Mouse (Mus musculus) left cerebral cortex, adult 2 months (tissue): Measurements from ENCODE around the gene Cep55. TPM values are rescaled to one million over a fixed set of nuclear protein-coding genes. Genes with fewer than 3 reads are reported as not detected.

Experiments used
- DNase-seq, 2 experiments: peaks; one replicate each; pipeline ENCODE4 v3.0.0; 2021 to 2022; ENCODE audit warnings: low spot score in 2 of 2, mixed read lengths in 1 of 2; ENCODE audit errors: extremely low spot score in 1 of 2
- H3K27ac ChIP-seq: fragments of 200-600 bp; 2 replicates; pipeline ENCODE4 v1.8.1; 2022
- H3K4me3 ChIP-seq: fragments of 200-600 bp; 2 replicates; pipeline ENCODE4 v1.8.1; 2022
- CTCF ChIP-seq: fragments of 200-600 bp; IDR thresholded peaks from 2 replicates; pipeline ENCODE4 v1.8.1; 2022; ENCODE audit warnings: antibody characterized with exemption, mild to moderate bottlenecking, moderate library complexity
- intact Hi-C: fragments of 180-260 bp; cut with DNase I; formaldehyde crosslinking; loops from one replicate; pipeline ENCODE4 v1.15.1; 2025
- long read RNA-seq, 2 experiments: library from polyadenylated mRNA; stranded (forward); transcript quantifications; one replicate each; pipeline ENCODE4 v2.0.0; 2021; ENCODE audit warnings: borderline mapping rate in 2 of 2
- total RNA-seq, 2 experiments: library from RNA; stranded (reverse); gene quantifications; 2 replicates each; pipeline ENCODE4 v1.2.3; 2021

The Cep55 gene
- under 1 TPM; 0.35 to 0.38 TPM for total RNA-seq
- long read RNA-seq, experiment 1 = 0 reads
- long read RNA-seq, experiment 2 = 0 reads

DNA sequence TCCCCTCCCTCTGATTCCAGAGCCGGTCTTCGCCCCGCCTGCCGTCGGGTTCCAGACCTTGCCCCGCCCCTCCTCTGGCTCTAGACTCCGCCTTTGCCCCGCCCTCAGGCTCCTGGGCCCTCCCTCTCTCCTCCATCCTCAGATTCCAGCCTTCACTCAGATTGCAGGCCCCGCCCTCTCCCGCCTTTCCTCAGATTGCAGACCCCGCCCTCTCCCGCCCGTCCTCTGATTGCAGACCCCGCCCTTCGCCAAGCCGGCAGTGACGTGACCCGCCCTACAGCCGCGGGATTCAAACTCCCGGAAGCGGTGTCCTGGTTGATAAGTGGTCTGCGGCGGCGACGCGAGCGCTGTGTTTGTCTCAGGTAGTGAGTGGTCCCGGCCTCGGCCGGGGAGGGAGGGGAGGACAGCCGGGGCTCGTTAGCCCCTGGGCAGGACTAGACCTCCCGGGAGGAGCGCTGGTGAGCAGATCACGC is at the start of gene Cep55:
TSS of gene Cep55 (plus strand) at position 292 of the 473 bp plus-strand sequence.
- peak within 1 kb of the TSS; percentile 64 for H3K4me3 ChIP-seq
- intact Hi-C loops = loop anchor here (1.0 to 10.0 kb wide), 5 partner anchors 24 to 350 kb away; no protein-coding TSS in a partner anchor
- TF ChIP-seq CTCF = no peak
- DNase-seq = peak; percentile 90 to 91
- H3K27ac ChIP-seq = peak within 1 kb of the TSS; percentile 61

- no peak for TF ChIP-seq CTCF
- intact Hi-C loops = no loop called here
- Histone ChIP-seq H3K27ac (no peak overlapping the region), H3K4me3 (no peak overlapping the region)
- no peak for DNase-seq
Observed at GRCm38 (mm10) chr19:38011379-38011778, 43.4 kb upstream of the Cep55 start.

GRCm38 (mm10) chr19:38014443-38014842 is 40.4 kb upstream of the Cep55 start:
- DNase-seq = no peak
- Histone ChIP-seq H3K4me3 (no peak overlapping the region), H3K27ac (no peak overlapping the region)
- intact Hi-C loops = no loop called here
- no peak for TF ChIP-seq CTCF

- intact Hi-C loops = no loop called here
- no peak overlapping the region for H3K4me3 ChIP-seq
- DNase-seq = peak; percentile 42 to 48
- H3K27ac ChIP-seq = peak overlapping the region; percentile 66
- no peak for TF ChIP-seq CTCF
Observed at GRCm38 (mm10) chr19:38015180-38015872, 39.5 kb upstream of the Cep55 start.

GRCm38 (mm10) chr19:38015873-38016254 is 38.9 kb upstream of the Cep55 start:
- no peak for DNase-seq
- H3K27ac ChIP-seq = peak overlapping the region; percentile 50; the same call in 1 of the 2 replicates
- intact Hi-C loops = no loop called here
- TF ChIP-seq CTCF = no peak
- H3K4me3 ChIP-seq = no peak overlapping the region

DNA sequence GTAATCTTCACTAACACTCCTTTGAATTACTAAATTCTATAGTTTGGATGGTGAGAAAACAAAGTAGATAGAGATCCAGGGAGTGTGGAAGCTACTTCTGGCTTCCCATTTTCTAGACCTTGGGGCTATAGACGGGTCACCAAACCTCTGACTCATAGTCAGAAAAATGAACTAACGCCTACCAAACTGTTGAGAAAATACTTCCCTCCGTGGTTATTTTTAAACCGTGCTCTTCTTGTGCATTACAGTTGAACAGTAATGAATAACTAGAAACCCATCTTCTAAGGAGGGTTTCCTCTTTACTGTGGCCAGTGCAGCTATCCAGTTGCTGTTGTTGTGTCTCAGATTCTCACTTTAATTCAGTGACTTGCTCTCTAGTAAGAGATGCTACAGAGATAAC is 32.1 kb upstream of the Cep55 start:
- H3K27ac ChIP-seq = no peak overlapping the region
- H3K4me3 ChIP-seq = no peak overlapping the region
- no peak for TF ChIP-seq CTCF
- DNase-seq = no peak
- intact Hi-C loops = no loop called here

DNA sequence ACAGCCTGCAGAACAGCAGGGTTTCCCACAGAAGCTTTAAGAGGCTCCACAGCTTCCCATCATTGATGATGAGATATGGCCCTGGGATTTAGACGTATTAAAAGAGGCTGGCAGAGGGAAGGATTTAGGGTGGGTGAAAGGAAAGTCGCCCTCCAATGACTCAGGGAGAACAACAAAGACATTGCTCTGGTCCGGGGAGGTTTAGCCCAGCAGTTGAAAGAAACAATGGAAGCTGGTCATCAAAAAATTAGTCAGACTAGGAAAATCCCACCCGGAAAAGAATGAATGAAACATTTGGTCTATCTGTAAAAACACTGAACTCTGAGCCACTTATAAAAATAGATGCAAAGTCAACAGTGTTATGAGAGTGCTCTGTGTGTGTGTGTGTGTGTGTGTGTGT is 31.2 kb upstream of the Cep55 start:
- TF ChIP-seq CTCF = no peak
- H3K27ac ChIP-seq = no peak overlapping the region
- intact Hi-C loops = no loop called here
- no peak overlapping the region for H3K4me3 ChIP-seq
- DNase-seq = no peak

DNA sequence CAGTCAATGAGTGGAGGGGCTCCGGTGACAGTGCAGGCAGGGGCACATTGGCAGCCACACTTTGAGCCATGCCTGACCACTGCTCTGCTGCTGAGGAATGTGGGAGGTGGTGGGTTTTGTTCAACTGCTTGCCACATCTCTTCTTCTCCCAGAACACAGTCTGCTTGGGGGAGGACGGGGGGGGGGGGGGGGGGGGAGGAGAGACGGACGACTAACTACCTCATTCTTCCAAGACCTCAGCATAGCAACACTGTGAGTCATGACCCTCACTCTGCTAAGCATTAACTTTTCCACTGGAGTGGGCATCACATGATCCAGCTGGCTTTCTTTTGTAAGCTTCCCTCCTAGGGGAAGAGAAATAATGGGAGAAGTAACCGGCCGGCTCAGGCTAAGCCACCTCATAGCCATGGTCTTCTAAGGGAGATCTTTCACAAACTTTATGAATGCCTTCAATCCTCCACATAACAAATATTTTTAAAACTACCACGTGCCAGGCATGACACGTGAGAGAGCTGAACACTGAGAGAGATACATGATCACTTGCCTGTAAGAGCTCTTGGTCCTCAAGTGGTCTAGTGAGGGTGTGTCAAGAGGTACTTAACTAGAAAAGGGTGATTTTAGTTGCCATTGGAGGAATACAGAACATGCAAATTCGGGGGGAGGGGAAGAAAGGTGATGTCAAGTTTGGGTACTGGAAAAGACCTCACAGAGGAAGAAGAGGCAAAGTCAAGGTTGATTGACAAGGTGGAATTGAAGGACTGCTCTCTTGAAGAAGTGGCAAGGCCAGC is 29.4 kb upstream of the Cep55 start:
- H3K27ac ChIP-seq = no peak overlapping the region; the same call in 1 of the 2 replicates
- intact Hi-C loops = no loop called here
- TF ChIP-seq CTCF = no peak
- no peak overlapping the region for H3K4me3 ChIP-seq
- DNase-seq = no peak

GRCm38 (mm10) chr19:38026211-38026624 is 28.6 kb upstream of the Cep55 start:
- Histone ChIP-seq H3K4me3 (no peak overlapping the region), H3K27ac (peak overlapping the region; percentile 32; the same call in 1 of the 2 replicates)
- DNase-seq = no peak
- TF ChIP-seq CTCF = no peak
- intact Hi-C loops = no loop called here

GRCm38 (mm10) chr19:38027389-38027788 is 27.4 kb upstream of the Cep55 start:
- no peak for DNase-seq
- no peak for TF ChIP-seq CTCF
- Histone ChIP-seq H3K4me3 (no peak overlapping the region), H3K27ac (no peak overlapping the region)
- intact Hi-C loops = no loop called here

- Histone ChIP-seq H3K4me3 (no peak overlapping the region), H3K27ac (peak overlapping the region; percentile 19; the same call in 1 of the 2 replicates)
- DNase-seq = no peak
- TF ChIP-seq CTCF = no peak
- intact Hi-C loops = no loop called here
Observed at GRCm38 (mm10) chr19:38027881-38028521, 26.8 kb upstream of the Cep55 start.

GRCm38 (mm10) chr19:38029292-38029691 is 25.5 kb upstream of the Cep55 start:
- Histone ChIP-seq H3K4me3 (no peak overlapping the region), H3K27ac (no peak overlapping the region)
- TF ChIP-seq CTCF = no peak
- no peak for DNase-seq
- intact Hi-C loops = no loop called here
